Mouse (Mus musculus) MEL (cell line): ENCODE data around the gene Ccn6. TPM values are rescaled to one million over a fixed set of nuclear protein-coding genes. Genes with fewer than 3 reads are reported as not detected.

ENCODE experiments used
- DNase-seq: peaks from one replicate; pipeline ENCODE4 v3.0.0; 2011; ENCODE audit warnings: low read depth, low spot score
- H3K27ac ChIP-seq: 2 replicates; pipeline ENCODE4 v1.5.1; 2012; ENCODE audit warnings: low read depth, mild to moderate bottlenecking, control low read depth, low read length, moderate library complexity; ENCODE audit not compliant: control insufficient read depth
- H3K27me3 ChIP-seq, 2 experiments: fragments of 150-350 bp in 1 of 2; sonication (generic) in 1 of 2; 2 replicates each; pipeline ENCODE4 v1.6.1; 2012; ENCODE audit warnings: low read length in 2 of 2, mild to moderate bottlenecking in 2 of 2, improper control_type of control experiment in 1 of 2, moderate library complexity in 1 of 2; ENCODE audit not compliant: insufficient read depth in 2 of 2, control insufficient read depth in 1 of 2
- H3K36me3 ChIP-seq, 2 experiments: 2 replicates each; pipeline ENCODE4 v1.6.1; 2012 to 2014; ENCODE audit warnings: low read length in 2 of 2, improper control_type of control experiment in 1 of 2, inconsistent platforms in 1 of 2, mild to moderate bottlenecking in 1 of 2; ENCODE audit not compliant: insufficient read depth in 2 of 2, control insufficient read depth in 1 of 2
- H3K4me1 ChIP-seq, 2 experiments: fragments of 150-350 bp in 1 of 2; sonication (generic) in 1 of 2; 2 replicates each; pipeline ENCODE4 v1.6.1; 2012; ENCODE audit warnings: low read length in 2 of 2, improper control_type of control experiment in 1 of 2, mild to moderate bottlenecking in 1 of 2; ENCODE audit not compliant: insufficient read depth in 2 of 2, control insufficient read depth in 1 of 2
- H3K4me3 ChIP-seq, 2 experiments: fragments of 150-350 bp in 1 of 2; sonication (generic) in 1 of 2; 2 replicates each; pipeline ENCODE4 v1.5.1; 2012; ENCODE audit warnings: low read depth in 2 of 2, low read length in 2 of 2, mild to moderate bottlenecking in 2 of 2, moderate library complexity in 2 of 2, control low read depth in 1 of 2, improper control_type of control experiment in 1 of 2; ENCODE audit not compliant: control insufficient read depth in 1 of 2, insufficient read depth in 1 of 2
- H3K79me2 ChIP-seq: 2 replicates; pipeline ENCODE4 v1.6.1; 2012; ENCODE audit warnings: mild to moderate bottlenecking, low read length, moderate library complexity; ENCODE audit not compliant: control insufficient read depth, poor library complexity, insufficient read depth
- H3K9ac ChIP-seq: 2 replicates; pipeline ENCODE4 v1.6.1; 2012; ENCODE audit warnings: low read depth, mild to moderate bottlenecking, control low read depth, low read length, moderate library complexity; ENCODE audit not compliant: control insufficient read depth, poor library complexity, severe bottlenecking
- H3K9me3 ChIP-seq: fragments of 150-350 bp; sonication (generic); replicated peaks from 2 replicates; pipeline ENCODE4 v1.6.1; 2012; ENCODE audit warnings: mild to moderate bottlenecking, low read length, improper control_type of control experiment, moderate library complexity; ENCODE audit not compliant: insufficient read depth
- CHD2 ChIP-seq: IDR thresholded peaks from 2 replicates; pipeline ENCODE4 v1.6.1; 2011; ENCODE audit warnings: low read length, improper control_type of control experiment
- ELF1 ChIP-seq: IDR thresholded peaks from 2 replicates; pipeline ENCODE4 v1.6.1; 2014; ENCODE audit warnings: low read depth, mild to moderate bottlenecking, inconsistent platforms, low read length, improper control_type of control experiment, moderate library complexity
- EP300 ChIP-seq, 2 experiments: IDR thresholded peaks; 2 replicates each; pipeline ENCODE4 v1.6.1; 2011; ENCODE audit warnings: improper control_type of control experiment in 2 of 2, low read length in 2 of 2, low read depth in 1 of 2, mild to moderate bottlenecking in 1 of 2
- GABPA ChIP-seq: IDR thresholded peaks from 2 replicates; pipeline ENCODE4 v1.6.1; 2012; ENCODE audit warnings: low read depth, mild to moderate bottlenecking, inconsistent platforms, low read length, improper control_type of control experiment, moderate library complexity
- GATA1 ChIP-seq: IDR thresholded peaks from 2 replicates; pipeline ENCODE4 v1.6.1; 2011; ENCODE audit warnings: low read depth, low read length, improper control_type of control experiment
- HCFC1 ChIP-seq: IDR thresholded peaks from 2 replicates; pipeline ENCODE4 v1.6.1; 2012; ENCODE audit warnings: low read depth, mild to moderate bottlenecking, inconsistent platforms, low read length, improper control_type of control experiment, moderate library complexity
- MAZ ChIP-seq: IDR thresholded peaks from 2 replicates; pipeline ENCODE4 v1.6.1; 2012; ENCODE audit warnings: low read depth, mild to moderate bottlenecking, inconsistent platforms, low read length, improper control_type of control experiment
- MYC ChIP-seq: IDR thresholded peaks from 2 replicates; pipeline ENCODE4 v1.6.1; 2011; ENCODE audit warnings: low read depth, mild to moderate bottlenecking, low read length, improper control_type of control experiment, moderate library complexity
- NELFE ChIP-seq: IDR thresholded peaks from 2 replicates; pipeline ENCODE4 v1.6.1; 2011; ENCODE audit warnings: low read depth, low read length, improper control_type of control experiment
- POLR2A ChIP-seq, 2 experiments: IDR thresholded peaks; 2 replicates each; pipeline ENCODE4 v1.6.1; 2011 to 2012; ENCODE audit warnings: low read length in 2 of 2, mild to moderate bottlenecking in 2 of 2, control low read depth in 1 of 2, improper control_type of control experiment in 1 of 2, low read depth in 1 of 2, moderate library complexity in 1 of 2; ENCODE audit not compliant: control insufficient read depth in 1 of 2, insufficient read depth in 1 of 2, poor library complexity in 1 of 2
- POLR2AphosphoS2 ChIP-seq: IDR thresholded peaks from 2 replicates; pipeline ENCODE4 v1.6.1; 2011; ENCODE audit warnings: low read length, improper control_type of control experiment
- POLR2AphosphoS5 ChIP-seq: IDR thresholded peaks from 2 replicates; pipeline ENCODE4 v1.6.1; 2012; ENCODE audit warnings: low read depth, borderline replicate concordance, mild to moderate bottlenecking, inconsistent platforms, low read length, moderate library complexity, mixed read lengths
- SIN3A ChIP-seq: IDR thresholded peaks from 2 replicates; pipeline ENCODE4 v1.6.1; 2012; ENCODE audit warnings: low read length, improper control_type of control experiment, inconsistent platforms
- SMC3 ChIP-seq: IDR thresholded peaks from 2 replicates; pipeline ENCODE4 v1.6.1; 2011; ENCODE audit warnings: low read depth, low read length, improper control_type of control experiment
- TAL1 ChIP-seq: IDR thresholded peaks from 2 replicates; pipeline ENCODE4 v1.6.1; 2012; ENCODE audit warnings: mild to moderate bottlenecking, inconsistent platforms, low read length, moderate library complexity, mixed read lengths
- TBP ChIP-seq: IDR thresholded peaks from 2 replicates; pipeline ENCODE4 v1.8.0; 2011; ENCODE audit warnings: low read depth, low read length, improper control_type of control experiment
- TCF12 ChIP-seq: IDR thresholded peaks from 2 replicates; pipeline ENCODE4 v1.6.1; 2014; ENCODE audit warnings: low read depth, mild to moderate bottlenecking, inconsistent platforms, low read length, improper control_type of control experiment, moderate library complexity
- UBTF ChIP-seq: IDR thresholded peaks from 2 replicates; pipeline ENCODE4 v1.6.1; 2012; ENCODE audit warnings: low read depth, mild to moderate bottlenecking, inconsistent platforms, low read length, improper control_type of control experiment, moderate library complexity, borderline replicate concordance; ENCODE audit not compliant: insufficient read depth
- USF2 ChIP-seq, 2 experiments: IDR thresholded peaks; 2 replicates each; pipeline ENCODE4 v1.6.1; 2011 to 2012; ENCODE audit warnings: improper control_type of control experiment in 2 of 2, low read length in 2 of 2, borderline replicate concordance in 1 of 2, inconsistent platforms in 1 of 2, low read depth in 1 of 2, mild to moderate bottlenecking in 1 of 2; ENCODE audit not compliant: insufficient read depth in 1 of 2
- ZC3H11A ChIP-seq: IDR thresholded peaks from 2 replicates; pipeline ENCODE4 v1.6.1; 2012; ENCODE audit warnings: low read depth, mild to moderate bottlenecking, inconsistent platforms, low read length, improper control_type of control experiment
- ZMIZ1 ChIP-seq: IDR thresholded peaks from 2 replicates; pipeline ENCODE4 v1.6.1; 2012; ENCODE audit warnings: low read depth, mild to moderate bottlenecking, inconsistent platforms, low read length, improper control_type of control experiment, moderate library complexity
- ZNF384 ChIP-seq: IDR thresholded peaks from 2 replicates; pipeline ENCODE4 v1.6.1; 2012; ENCODE audit warnings: low read depth, mild to moderate bottlenecking, inconsistent platforms, low read length, improper control_type of control experiment
- polyA plus RNA-seq, 2 experiments: library from polyadenylated mRNA; stranded (reverse) in 1 of 2; unstranded in 1 of 2; fragments of >175 nt in 1 of 2; fragments of >200 nt in 1 of 2; gene quantifications; 2 replicates each; pipeline versions ENCODE4 v1.2.1 to v1.2.4; 2012; ENCODE audit warnings: low replicate concordance in 2 of 2, low read depth in 1 of 2; ENCODE audit not compliant: insufficient read length in 2 of 2, insufficient read depth in 1 of 2, missing spikeins in 1 of 2
- total RNA-seq: library from RNA; depleted of rRNA; stranded (reverse); fragments of 300-350 nt; gene quantifications from 2 replicates; pipeline ENCODE4 v1.2.3, GENCODE M21; 2012

The Ccn6 gene
- total and polyA plus RNA-seq, 3 experiments = 0.43 TPM; not detected in 2

DNA sequence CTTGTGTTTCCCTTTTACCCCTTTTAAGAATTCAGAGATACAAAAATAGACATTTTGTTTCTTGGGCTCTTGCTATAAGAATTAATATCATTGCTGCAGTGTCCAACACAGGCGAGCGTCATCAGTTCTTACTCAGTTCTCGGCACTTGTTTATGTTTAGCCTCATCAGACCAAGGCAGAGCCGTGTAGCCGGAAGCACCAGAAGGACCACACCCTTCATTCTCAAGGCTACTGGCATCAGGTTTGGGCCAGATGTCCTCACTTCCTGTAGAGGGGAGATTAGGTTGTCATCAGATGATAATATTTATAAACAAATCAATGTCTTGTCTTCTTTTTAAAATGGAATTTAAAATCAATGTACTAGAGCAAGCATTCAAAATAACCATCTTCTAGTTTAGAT is 13.4 kb upstream of the Ccn6 start (continued):
- TF ChIP-seq USF2 (IDR thresholded peaks at IDR 0.05; ENCODE audit: borderline replicate concordance in 1 of 2, insufficient read depth in 1 of 2, low read depth in 1 of 2, low read length in 2 of 2) (no peak), HCFC1 (no peak), UBTF (no peak), POLR2A (IDR thresholded peaks at IDR 0.05; ENCODE audit: control insufficient read depth in 1 of 2, insufficient read depth in 1 of 2, low read depth in 1 of 2, low read length in 2 of 2, poor library complexity in 1 of 2) (no peak), ZC3H11A (no peak), EP300 (IDR thresholded peaks at IDR 0.05; ENCODE audit: low read depth in 1 of 2, low read length in 2 of 2) (no peak)

DNA sequence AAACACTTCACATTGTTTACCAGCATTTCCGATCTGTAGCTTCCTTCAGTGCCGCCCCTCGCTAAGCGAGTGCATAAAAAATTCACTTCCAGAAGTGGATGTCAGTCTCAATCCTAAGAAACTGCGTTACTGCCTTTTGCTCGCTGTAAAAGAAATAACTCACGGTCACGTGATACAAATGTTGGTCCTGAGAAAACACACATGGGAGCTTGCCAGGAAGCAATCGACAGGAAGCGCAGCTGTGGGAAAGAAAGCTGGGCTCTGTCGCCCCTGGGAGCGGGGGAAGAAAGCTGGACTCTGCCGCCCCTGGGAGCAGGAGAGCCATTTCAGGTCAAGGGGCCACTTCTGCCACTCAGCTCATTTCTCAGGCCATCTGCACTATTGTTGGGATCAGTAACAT is 9.5 kb upstream of the Ccn6 start:
- no peak overlapping the region for H3K27ac ChIP-seq
- no peak for TF ChIP-seq SIN3A
- TF ChIP-seq SMC3 = no peak
- H3K4me1 ChIP-seq = peaks cover 0 to 4% of the 10 kb centered on the region in 2 experiments; a peak in 1 of 4 replicates
- H3K36me3 ChIP-seq = no peaks in the 10 kb centered on the region
- no peak overlapping the region for H3K4me3 ChIP-seq
- H3K27me3 ChIP-seq = no peaks in the 10 kb centered on the region; a peak in 1 of 4 replicates
- no peaks in the 10 kb centered on the region for H3K79me2 ChIP-seq
- H3K9ac ChIP-seq = no peak overlapping the region
- DNase-seq = no peak
- H3K9me3 ChIP-seq = no peaks in the 10 kb centered on the region

GRCm38 (mm10) chr10:39172540-39172931 is 8.9 kb upstream of the Ccn6 start:
- DNase-seq = no peak
- peaks cover 0 to 4% of the 10 kb centered on the region in 2 experiments; a peak in 1 of 4 replicates for H3K4me1 ChIP-seq

More at GRCm38 (mm10) chr10:39172540-39172931, 8.9 kb upstream of the Ccn6 start:
- no peak overlapping the region for H3K9ac ChIP-seq
- H3K36me3 ChIP-seq = no peaks in the 10 kb centered on the region
- H3K27ac ChIP-seq = no peak overlapping the region
- no peaks in the 10 kb centered on the region for H3K27me3 ChIP-seq
- TF ChIP-seq GABPA (no peak), TCF12 (no peak), ZMIZ1 (no peak), GATA1 (no peak), POLR2AphosphoS5 (no peak), ZC3H11A (no peak), ZNF384 (no peak), TBP (no peak), TAL1 (no peak), MAZ (no peak), ELF1 (no peak), NELFE (no peak), CHD2 (no peak), POLR2AphosphoS2 (no peak), MYC (no peak)
- H3K79me2 ChIP-seq = no peaks in the 10 kb centered on the region
- H3K9me3 ChIP-seq = no peaks in the 10 kb centered on the region
- no peak overlapping the region for H3K4me3 ChIP-seq
